Mouse (Mus musculus) heart, adult 2 months (tissue): ENCODE results near the gene 5330417H12Rik. TPM values are rescaled to one million over a fixed set of nuclear protein-coding genes. Genes with fewer than 3 reads are reported as not detected.

Experiments
- DNase-seq, 2 experiments: peaks; one replicate each; pipeline ENCODE4 v3.0.0; 2021
- H3K27ac ChIP-seq: fragments of 200-600 bp; 2 replicates; pipeline ENCODE4 v1.8.1; 2022
- H3K27me3 ChIP-seq: fragments of 200-500 bp; 2 replicates; pipeline ENCODE4 v1.6.1; 2012; ENCODE audit warnings: mild to moderate bottlenecking, low read length, inconsistent platforms, mixed read lengths; ENCODE audit not compliant: control insufficient read depth, insufficient read depth
- H3K36me3 ChIP-seq: fragments of 200-500 bp; 2 replicates; pipeline ENCODE4 v1.6.1; 2012; ENCODE audit warnings: low read length, inconsistent platforms; ENCODE audit not compliant: control insufficient read depth, insufficient read depth
- H3K4me1 ChIP-seq: fragments of 200-500 bp; 2 replicates; pipeline ENCODE4 v1.6.1; 2011; ENCODE audit warnings: low read length; ENCODE audit not compliant: control insufficient read depth, insufficient read depth
- H3K4me3 ChIP-seq: fragments of 200-600 bp; 2 replicates; pipeline ENCODE4 v1.8.1; 2022
- H3K79me2 ChIP-seq: fragments of 200-500 bp; replicated peaks from 2 replicates; pipeline ENCODE4 v1.6.1; 2012; ENCODE audit warnings: mild to moderate bottlenecking, inconsistent platforms, low read length, moderate library complexity, mixed read lengths; ENCODE audit not compliant: control insufficient read depth, insufficient read depth
- H3K9ac ChIP-seq: fragments of 200-500 bp; 2 replicates; pipeline ENCODE4 v1.6.1; 2012; ENCODE audit warnings: low read depth, mild to moderate bottlenecking, control low read depth, inconsistent platforms, low read length, mixed read lengths
- CTCF ChIP-seq: fragments of 200-600 bp; IDR thresholded peaks from 2 replicates; pipeline ENCODE4 v1.8.1; 2022; ENCODE audit warnings: antibody characterized with exemption, mild to moderate bottlenecking, moderate library complexity
- EP300 ChIP-seq: fragments of 200-500 bp; IDR thresholded peaks from 2 replicates; pipeline ENCODE4 v1.6.1; 2011; ENCODE audit warnings: low read depth, low read length, control low read depth; ENCODE audit not compliant: insufficient read depth
- POLR2A ChIP-seq: fragments of 200-500 bp; IDR thresholded peaks from 2 replicates; pipeline ENCODE4 v1.6.1; 2011; ENCODE audit warnings: mild to moderate bottlenecking, low read depth, low read length, control low read depth; ENCODE audit not compliant: insufficient read depth
- WGBS: fragments of 180-500 bp; shearing (Covaris S2); methylation state at CpG from one replicate; pipeline ENCODE4 v1.1.7; 2018; 5-methylcytosine and 5-hydroxymethylcytosine counted together
- intact Hi-C: fragments of 180-260 bp; cut with DNase I; formaldehyde crosslinking; loops from one replicate; pipeline ENCODE4 v1.15.1; 2025
- polyA plus RNA-seq: library from polyadenylated mRNA; depleted of rRNA; stranded (reverse); fragments of >200 nt; gene quantifications from 2 replicates; pipeline ENCODE4 v1.2.3, GENCODE M21; 2012
- total RNA-seq, 2 experiments: library from RNA; stranded (reverse); gene quantifications; 2 replicates each; pipeline ENCODE4 v1.2.3; 2021

Gene 5330417H12Rik
- total and polyA plus RNA-seq, 3 experiments: not detected

- Histone ChIP-seq H3K4me1 (peaks cover 3% of the 10 kb centered on the region), H3K27me3 (no peaks in the 10 kb centered on the region), H3K36me3 (no peaks in the 10 kb centered on the region), H3K4me3 (no peak overlapping the region), H3K27ac (no peak overlapping the region), H3K9ac (no peak overlapping the region), H3K79me2 (no peaks in the 10 kb centered on the region)
- TF ChIP-seq POLR2A: no peak
- TF ChIP-seq CTCF: no peak
- no peak for TF ChIP-seq EP300
- 51% methylated on average over 4 of the region's 4 CpGs for WGBS
- DNase-seq: peak in 1 of 2 experiments; percentile 24
- intact Hi-C loops: no loop called here
Observed at GRCm38 (mm10) chr7:107619225-107619624, 5.7 kb downstream of the 5330417H12Rik start.

- no peak for DNase-seq
- no peaks in the 10 kb centered on the region for H3K27me3 ChIP-seq
- no peak for TF ChIP-seq EP300
- TF ChIP-seq CTCF: no peak
- TF ChIP-seq POLR2A: no peak
- no peak overlapping the region for H3K4me3 ChIP-seq
- no peak overlapping the region for H3K9ac ChIP-seq
- H3K27ac ChIP-seq: no peak overlapping the region
- WGBS: 33% methylated on average over 11 of the region's 11 CpGs
- intact Hi-C loops: no loop called here
- H3K36me3 ChIP-seq: no peaks in the 10 kb centered on the region
- H3K79me2 ChIP-seq: no peaks in the 10 kb centered on the region
- H3K4me1 ChIP-seq: peaks cover 3% of the 10 kb centered on the region
Observed at GRCm38 (mm10) chr7:107618028-107618992, 6.7 kb downstream of the 5330417H12Rik start.

GRCm38 (mm10) chr7:107610880-107611279 lies 14.1 kb downstream of the 5330417H12Rik start:
- intact Hi-C loops: no loop called here
- no peak for TF ChIP-seq EP300
- Histone ChIP-seq H3K27me3 (no peaks in the 10 kb centered on the region), H3K36me3 (no peaks in the 10 kb centered on the region), H3K9ac (no peak overlapping the region), H3K4me3 (no peak overlapping the region), H3K27ac (no peak overlapping the region), H3K4me1 (no peaks in the 10 kb centered on the region), H3K79me2 (no peaks in the 10 kb centered on the region; the same call in 1 of the 2 replicates)
- DNase-seq: no peak
- WGBS: 59% methylated on average over 5 of the region's 5 CpGs

GRCm38 (mm10) chr7:107609622-107610255 lies 15.2 kb downstream of the 5330417H12Rik start:
- Histone ChIP-seq H3K79me2 (no peaks in the 10 kb centered on the region; the same call in 1 of the 2 replicates), H3K4me3 (no peak overlapping the region), H3K27ac (no peak overlapping the region), H3K36me3 (no peaks in the 10 kb centered on the region), H3K4me1 (no peaks in the 10 kb centered on the region), H3K27me3 (no peaks in the 10 kb centered on the region), H3K9ac (no peak overlapping the region)
- no peak for DNase-seq
- WGBS: 85% methylated on average over 2 of the region's 2 CpGs
- no peak for TF ChIP-seq CTCF
- TF ChIP-seq POLR2A: no peak
- no peak for TF ChIP-seq EP300
- intact Hi-C loops: no loop called here

GRCm38 (mm10) chr7:107607766-107608165 lies 17.2 kb downstream of the 5330417H12Rik start:
- DNase-seq: no peak
- intact Hi-C loops: no loop called here
- H3K9ac ChIP-seq: no peak overlapping the region
- no peaks in the 10 kb centered on the region for H3K4me1 ChIP-seq
- H3K36me3 ChIP-seq: no peaks in the 10 kb centered on the region
- WGBS: 84% methylated on average over 1 of the region's 1 CpGs
- no peaks in the 10 kb centered on the region for H3K27me3 ChIP-seq
- no peaks in the 10 kb centered on the region; the same call in 1 of the 2 replicates for H3K79me2 ChIP-seq
- H3K4me3 ChIP-seq: no peak overlapping the region
- TF ChIP-seq CTCF: no peak
- no peak for TF ChIP-seq EP300
- TF ChIP-seq POLR2A: no peak
- H3K27ac ChIP-seq: no peak overlapping the region

GRCm38 (mm10) chr7:107602913-107603312 lies 22.0 kb downstream of the 5330417H12Rik start:
- Histone ChIP-seq H3K36me3 (no peaks in the 10 kb centered on the region), H3K9ac (no peak overlapping the region), H3K4me3 (no peak overlapping the region), H3K79me2 (no peaks in the 10 kb centered on the region; the same call in 1 of the 2 replicates), H3K4me1 (no peaks in the 10 kb centered on the region; the same call in 1 of the 2 replicates), H3K27ac (no peak overlapping the region), H3K27me3 (no peaks in the 10 kb centered on the region)
- DNase-seq: peak in 1 of 2 experiments; percentile 8
- WGBS: 76% methylated on average over 6 of the region's 6 CpGs
- TF ChIP-seq CTCF (no peak), POLR2A (no peak), EP300 (no peak)
- intact Hi-C loops: no loop called here
